Mouse (Mus musculus) c-Kit-positive CD71-positive TER-119-positive erythroid progenitor cells, embryonic 14.5 days (primary cell): ENCODE data around the gene Gdap1l1.
"Not testable (repeated sequence)": the region's sequence is repeated elsewhere in the genome, so short reads cannot be mapped to it uniquely, and the experiment has no call there.

Experiments used
- DNase-seq: peaks from one replicate; pipeline ENCODE4 v3.0.0-alpha.2; 2013; ENCODE audit warnings: low spot score

Gdap1l1 gene

GRCm38 (mm10) chr2:163438246-163438618, at the start of gene Gdap1l1:
Gdap1l1 (plus strand) TSS chr2:163438476.
- no peak for DNase-seq

GRCm38 (mm10) chr2:163392436-163392835, 45.8 kb upstream of the Gdap1l1 start:
- no peak for DNase-seq

GRCm38 (mm10) chr2:163393241-163393640, 45.0 kb upstream of the Gdap1l1 start:
- no peak for DNase-seq

GRCm38 (mm10) chr2:163393976-163394375, 44.3 kb upstream of the Gdap1l1 start:
- no peak for DNase-seq

GRCm38 (mm10) chr2:163394977-163395376, 43.3 kb upstream of the Gdap1l1 start:
- DNase-seq, result no peak

- DNase-seq, result no peak
Observed at GRCm38 (mm10) chr2:163397071-163397470, 41.2 kb upstream of the Gdap1l1 start.

GRCm38 (mm10) chr2:163397905-163398304, 40.4 kb upstream of the Gdap1l1 start, which contains the start of gene Jph2:
Jph2 (minus strand) TSS chr2:163397993.
- DNase-seq, result no peak

GRCm38 (mm10) chr2:163398770-163399169, 39.5 kb upstream of the Gdap1l1 start:
- no peak for DNase-seq

GRCm38 (mm10) chr2:163399222-163399621, 39.1 kb upstream of the Gdap1l1 start:
- no peak for DNase-seq

GRCm38 (mm10) chr2:163401221-163401620, 37.1 kb upstream of the Gdap1l1 start:
- peak; percentile 88 for DNase-seq

GRCm38 (mm10) chr2:163404037-163404815, 34.0 kb upstream of the Gdap1l1 start:
- no peak for DNase-seq

- no peak for DNase-seq
Observed at GRCm38 (mm10) chr2:163410211-163410610, 28.1 kb upstream of the Gdap1l1 start.

GRCm38 (mm10) chr2:163411344-163411743, 26.9 kb upstream of the Gdap1l1 start:
- DNase-seq, result not testable (repeated sequence)

- DNase-seq, result no peak
Observed at GRCm38 (mm10) chr2:163411840-163412239, 26.4 kb upstream of the Gdap1l1 start.

- no peak for DNase-seq
Observed at GRCm38 (mm10) chr2:163412419-163412818, 25.9 kb upstream of the Gdap1l1 start.

GRCm38 (mm10) chr2:163412846-163413590, 25.3 kb upstream of the Gdap1l1 start:
- no peak for DNase-seq

GRCm38 (mm10) chr2:163417026-163417425, 21.2 kb upstream of the Gdap1l1 start:
- no peak for DNase-seq

- DNase-seq, result no peak
Observed at GRCm38 (mm10) chr2:163417830-163418229, 20.4 kb upstream of the Gdap1l1 start.

- DNase-seq, result peak; percentile 41
Observed at GRCm38 (mm10) chr2:163418841-163419345, 19.4 kb upstream of the Gdap1l1 start.

- peak; percentile 98 for DNase-seq
Observed at GRCm38 (mm10) chr2:163419346-163420045, 18.8 kb upstream of the Gdap1l1 start.

- peak; percentile 13 for DNase-seq
Observed at GRCm38 (mm10) chr2:163420366-163420886, 17.9 kb upstream of the Gdap1l1 start.
